Mouse (Mus musculus): ENCODE data around the gene Fam213b. TPM values are rescaled to one million over a fixed set of nuclear protein-coding genes. Genes with fewer than 3 reads are reported as not detected.

Fam213b gene
- polyA plus RNA-seq, 1 experiment from 2014 or later = 59.9 TPM

DNA sequence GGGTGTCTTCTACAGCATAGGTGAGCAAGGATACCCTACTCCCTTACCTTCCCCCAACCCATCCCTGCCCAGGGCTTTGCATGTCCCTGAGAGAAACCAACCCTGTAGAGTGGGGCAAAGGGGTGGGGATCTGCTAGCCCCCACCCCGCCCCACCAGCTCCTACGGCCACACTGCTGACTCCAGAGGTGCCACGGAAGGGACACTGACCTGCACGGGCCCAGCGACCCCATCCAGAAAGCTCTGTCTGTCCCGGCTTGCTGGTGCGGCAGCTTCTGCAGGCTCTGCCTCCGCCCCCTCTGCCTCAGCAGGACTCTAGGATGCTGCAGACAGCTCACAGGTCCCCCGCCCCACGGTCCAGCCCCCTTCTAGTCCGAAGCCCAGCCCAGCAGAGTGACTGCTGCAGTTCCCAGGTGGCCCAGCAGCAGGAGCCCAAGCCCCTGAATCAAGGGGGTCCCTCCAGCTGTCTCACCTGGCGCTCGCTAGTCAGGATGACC, 27.1 kb downstream of the Fam213b start:
- peak; percentile 41; the same call in 1 of the 2 replicates for ATAC-seq (ENCODE audit: insufficient number of reproducible peaks, low FRiP score, low TSS enrichment, low read depth)
- peak overlapping the region; percentile 25; the same call in 1 of the 2 replicates for H3K4me2 ChIP-seq (replicated peaks)
- no peaks in the 10 kb centered on the region for H3K9me3 ChIP-seq (replicated peaks)
- no peak overlapping the region for H3K9ac ChIP-seq
- H3K27ac ChIP-seq (replicated peaks) = no peak overlapping the region
- WGBS = 6% methylated on average over 13 of the region's 13 CpGs
- H3K4me3 ChIP-seq (replicated peaks) = no peak overlapping the region
- no peaks in the 10 kb centered on the region for H3K36me3 ChIP-seq
- peaks cover 6% of the 10 kb centered on the region for H3K4me1 ChIP-seq
- peaks cover 8% of the 10 kb centered on the region; the same call in 1 of the 2 replicates for H3K27me3 ChIP-seq

GRCm38 (mm10) chr4:154870721-154871120, 28.2 kb downstream of the Fam213b start:
- Histone ChIP-seq H3K4me2 (replicated peaks) (no peak overlapping the region), H3K9ac (no peak overlapping the region), H3K36me3 (no peaks in the 10 kb centered on the region), H3K4me1 (peaks cover 6% of the 10 kb centered on the region), H3K4me3 (replicated peaks) (no peak overlapping the region), H3K9me3 (replicated peaks) (no peaks in the 10 kb centered on the region), H3K27ac (replicated peaks) (no peak overlapping the region), H3K27me3 (0 out of 2 replicates have a peak, but pooled peaks cover 4% of the 10 kb centered on the region)
- no peak for ATAC-seq (ENCODE audit: insufficient number of reproducible peaks, low FRiP score, low TSS enrichment, low read depth)
- WGBS = 67% methylated on average over 4 of the region's 4 CpGs

DNA sequence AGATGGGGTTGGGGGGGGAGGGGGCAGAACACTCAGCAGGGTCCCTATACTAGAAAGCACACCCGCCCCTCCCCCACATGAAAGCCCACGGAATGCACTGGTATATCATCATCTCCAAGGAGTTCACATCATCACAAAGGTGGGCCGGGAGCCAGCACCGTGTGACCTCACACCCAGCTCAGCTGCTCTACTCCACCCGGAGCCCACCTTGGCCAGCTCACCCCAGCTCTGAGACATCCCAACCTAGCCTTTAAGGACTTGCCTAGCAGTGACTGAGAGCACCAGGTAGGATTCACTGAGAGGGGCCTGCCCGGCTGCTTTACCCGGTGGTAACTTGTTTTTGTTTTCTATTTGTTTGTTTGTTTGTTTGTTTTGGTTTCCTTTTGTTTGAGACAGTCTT, 29.5 kb downstream of the Fam213b start, which contains the start of gene Mmel1:
Gene Mmel1, plus strand, starts transcription at position 146 of the 400 bp plus-strand sequence.
- Histone ChIP-seq H3K9ac (no peak within 1 kb of the TSS), H3K27me3 (0 out of 2 replicates have a peak, but pooled peaks cover 4% of the 10 kb centered on the region), H3K9me3 (replicated peaks) (no peaks in the 10 kb centered on the region), H3K4me3 (replicated peaks) (no peak within 1 kb of the TSS), H3K36me3 (no peaks in the 10 kb centered on the region), H3K27ac (replicated peaks) (no peak within 1 kb of the TSS), H3K4me1 (peaks cover 14% of the 10 kb centered on the region), H3K4me2 (replicated peaks) (no peak within 1 kb of the TSS)
- ATAC-seq (ENCODE audit: insufficient number of reproducible peaks, low FRiP score, low TSS enrichment, low read depth) = no peak
- 89% methylated on average over 7 of the region's 7 CpGs for WGBS

- 85% methylated on average over 6 of the region's 6 CpGs for WGBS
- Histone ChIP-seq H3K27me3 (0 out of 2 replicates have a peak, but pooled peaks cover 4% of the 10 kb centered on the region), H3K9me3 (replicated peaks) (no peaks in the 10 kb centered on the region), H3K4me1 (peaks cover 18% of the 10 kb centered on the region), H3K36me3 (no peaks in the 10 kb centered on the region), H3K4me2 (replicated peaks) (no peak overlapping the region), H3K27ac (replicated peaks) (no peak overlapping the region), H3K4me3 (replicated peaks) (no peak overlapping the region), H3K9ac (no peak overlapping the region)
- no peak for ATAC-seq (ENCODE audit: insufficient number of reproducible peaks, low FRiP score, low TSS enrichment, low read depth)
Measured at GRCm38 (mm10) chr4:154867257-154867656, 31.7 kb downstream of the Fam213b start.

GRCm38 (mm10) chr4:154866391-154866790, 32.5 kb downstream of the Fam213b start:
- Histone ChIP-seq H3K4me3 (replicated peaks) (no peak overlapping the region), H3K9me3 (replicated peaks) (no peaks in the 10 kb centered on the region), H3K4me1 (peaks cover 12% of the 10 kb centered on the region), H3K4me2 (replicated peaks) (no peak overlapping the region), H3K9ac (no peak overlapping the region), H3K27ac (replicated peaks) (no peak overlapping the region), H3K36me3 (no peaks in the 10 kb centered on the region), H3K27me3 (no peaks in the 10 kb centered on the region)
- 83% methylated on average over 5 of the region's 5 CpGs for WGBS
- no peak for ATAC-seq (ENCODE audit: insufficient number of reproducible peaks, low FRiP score, low TSS enrichment, low read depth)

DNA sequence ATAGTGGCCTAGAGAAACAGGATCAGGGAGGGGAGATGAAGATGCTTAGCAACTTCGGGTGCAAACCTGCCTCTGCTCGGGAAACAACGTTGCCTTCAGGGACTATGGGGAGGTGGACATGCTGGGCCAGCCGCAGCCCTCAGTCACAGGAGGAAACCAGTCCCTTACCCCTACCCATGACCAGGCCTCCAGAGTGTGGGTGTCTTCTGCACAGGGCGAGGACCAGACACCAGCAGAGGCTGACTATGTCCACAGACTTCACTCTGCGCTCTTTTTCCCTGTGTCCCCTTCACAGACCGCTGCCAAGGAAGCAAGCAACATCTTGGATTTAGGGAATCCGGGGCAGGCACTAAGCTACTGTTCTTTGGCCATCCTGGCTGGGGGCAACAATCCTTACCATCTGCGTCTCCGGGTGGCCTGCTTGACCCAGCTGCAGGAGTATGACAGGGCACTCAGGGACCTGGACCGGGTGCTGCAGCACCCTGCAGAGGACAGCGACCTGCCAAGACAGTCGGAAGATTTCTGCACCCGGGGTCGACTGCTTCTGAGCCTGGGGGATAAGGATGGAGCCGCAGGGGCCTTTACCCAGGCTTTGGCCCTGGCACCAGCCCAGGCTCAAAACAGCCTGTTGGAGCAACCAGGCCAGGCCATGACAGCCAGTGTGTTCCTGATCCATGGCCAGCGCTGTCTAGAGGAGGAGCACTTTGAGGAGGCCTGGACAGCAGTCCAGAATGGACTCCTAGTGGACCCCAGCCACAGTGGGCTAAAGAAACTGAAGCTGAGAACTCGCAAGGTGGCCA, 33.8 kb downstream of the Fam213b start:
- Histone ChIP-seq H3K4me3 (replicated peaks) (no peak overlapping the region), H3K4me2 (replicated peaks) (peak overlapping the region; percentile 56), H3K27ac (replicated peaks) (peak overlapping the region; percentile 86), H3K27me3 (no peaks in the 10 kb centered on the region), H3K9me3 (replicated peaks) (no peaks in the 10 kb centered on the region), H3K4me1 (peaks cover 12% of the 10 kb centered on the region), H3K36me3 (no peaks in the 10 kb centered on the region), H3K9ac (peak overlapping the region; percentile 24; the same call in 1 of the 2 replicates)
- 77% methylated on average over 18 of the region's 18 CpGs for WGBS
- ATAC-seq (ENCODE audit: insufficient number of reproducible peaks, low FRiP score, low TSS enrichment, low read depth) = no peak

GRCm38 (mm10) chr4:154864271-154864771, 34.6 kb downstream of the Fam213b start:
- Histone ChIP-seq H3K36me3 (no peaks in the 10 kb centered on the region), H3K9me3 (replicated peaks) (no peaks in the 10 kb centered on the region), H3K27ac (replicated peaks) (peak overlapping the region; percentile 86), H3K4me2 (replicated peaks) (peak overlapping the region; percentile 56), H3K9ac (peak overlapping the region; percentile 24; the same call in 1 of the 2 replicates), H3K4me1 (peaks cover 12% of the 10 kb centered on the region), H3K4me3 (replicated peaks) (peak overlapping the region; percentile 46), H3K27me3 (no peaks in the 10 kb centered on the region)
- ATAC-seq (ENCODE audit: insufficient number of reproducible peaks, low FRiP score, low TSS enrichment, low read depth) = peak; percentile 90
- under 1% methylated on average over 18 of the region's 18 CpGs for WGBS

- H3K4me3 ChIP-seq (replicated peaks) = no peak overlapping the region
- no peak overlapping the region for H3K9ac ChIP-seq
- H3K27me3 ChIP-seq = no peaks in the 10 kb centered on the region
- H3K4me1 ChIP-seq = peaks cover 12% of the 10 kb centered on the region
- H3K27ac ChIP-seq (replicated peaks) = peak overlapping the region; percentile 86
- WGBS = 81% methylated on average over 3 of the region's 3 CpGs
- no peak overlapping the region for H3K4me2 ChIP-seq (replicated peaks)
- H3K36me3 ChIP-seq = no peaks in the 10 kb centered on the region
- no peak for ATAC-seq (ENCODE audit: insufficient number of reproducible peaks, low FRiP score, low TSS enrichment, low read depth)
- no peaks in the 10 kb centered on the region for H3K9me3 ChIP-seq (replicated peaks)
Measured at GRCm38 (mm10) chr4:154863436-154863935, 35.4 kb downstream of the Fam213b start.

DNA sequence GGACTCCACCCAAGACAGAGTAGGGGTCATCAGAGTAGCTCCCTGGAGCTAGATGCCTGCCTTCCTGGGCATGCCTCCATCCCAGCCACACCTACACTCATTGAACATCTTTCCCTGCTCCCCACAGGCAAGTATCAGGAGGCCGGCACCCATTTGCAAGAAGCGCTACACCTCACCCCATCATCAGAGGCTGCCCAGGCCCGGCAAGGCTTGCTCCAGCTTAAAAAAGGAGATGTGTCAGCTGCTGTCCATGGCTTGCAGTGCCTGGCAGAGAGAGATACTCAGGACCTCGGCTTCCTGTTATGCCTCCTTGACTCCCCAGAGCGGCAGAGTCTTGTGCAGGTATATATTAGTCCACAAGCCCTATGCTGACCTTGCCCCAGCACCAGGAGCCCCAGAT, 37.0 kb downstream of the Fam213b start:
- Histone ChIP-seq H3K27ac (replicated peaks) (no peak overlapping the region), H3K9ac (no peak overlapping the region), H3K27me3 (0 out of 2 replicates have a peak, but pooled peaks cover 3% of the 10 kb centered on the region), H3K9me3 (replicated peaks) (no peaks in the 10 kb centered on the region), H3K4me2 (replicated peaks) (no peak overlapping the region), H3K36me3 (no peaks in the 10 kb centered on the region), H3K4me1 (peaks cover 12% of the 10 kb centered on the region), H3K4me3 (replicated peaks) (no peak overlapping the region)
- no peak for ATAC-seq (ENCODE audit: insufficient number of reproducible peaks, low FRiP score, low TSS enrichment, low read depth)
- WGBS = 80% methylated on average over 5 of the region's 5 CpGs

GRCm38 (mm10) chr4:154858601-154859000, 40.3 kb downstream of the Fam213b start:
- no peaks in the 10 kb centered on the region for H3K9me3 ChIP-seq (replicated peaks)
- H3K4me3 ChIP-seq (replicated peaks) = no peak overlapping the region
- no peak overlapping the region for H3K9ac ChIP-seq
- whole genome bisulfite sequencing = 74% methylated on average over 3 of the region's 3 CpGs
- H3K27ac ChIP-seq (replicated peaks) = no peak overlapping the region
- ATAC-seq (ENCODE audit: insufficient number of reproducible peaks, low FRiP score, low TSS enrichment, low read depth) = no peak
- H3K36me3 ChIP-seq = no peaks in the 10 kb centered on the region
- H3K27me3 ChIP-seq = peaks cover 32% of the 10 kb centered on the region
- no peak overlapping the region for H3K4me2 ChIP-seq (replicated peaks)
- H3K4me1 ChIP-seq = peaks cover 14% of the 10 kb centered on the region; the same call in 1 of the 2 replicates
